In the genomic region with DNA sequence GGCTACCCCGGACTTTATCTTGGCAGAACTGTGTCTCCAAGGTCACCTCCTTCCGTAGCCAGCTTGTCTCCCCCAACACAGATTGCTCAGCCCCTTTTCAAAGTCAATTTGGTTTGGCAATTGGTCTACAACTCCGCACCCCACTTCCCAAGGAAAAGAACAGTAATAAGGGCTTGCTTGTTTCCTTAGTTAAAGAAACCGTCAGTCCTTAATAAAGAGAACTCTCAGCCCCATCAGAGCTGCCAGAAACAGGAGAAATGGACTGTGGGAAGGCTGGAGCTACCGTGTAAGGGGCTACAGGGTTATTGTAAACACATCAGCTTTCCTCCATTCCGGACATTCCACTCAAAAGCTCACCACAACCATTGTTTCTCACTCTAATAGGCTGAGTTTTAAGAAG, we compare ENCODE assay signal across 21 mouse cellular contexts. TPM values are rescaled to one million over a fixed set of nuclear protein-coding genes. Genes with fewer than 3 reads are reported as not detected.
A peak's percentile ranks its signal among the peaks of the same experiment; 100 is the strongest.
DNase-seq lines count a peak whose midpoint lies in the region; ATAC-seq and TF ChIP-seq lines count a peak whose summit lies in the region.
"Had no signal": no experiment of that assay in that cellular context is flagged by ENCODE, and none has a peak within 500 bp of the region (broad histone marks: within the 10 kb centered on the region; RNA-seq: fewer than 3 reads in every experiment).

No protein-coding gene starts in this region.

- H3K9me3 ChIP-seq in neural tube, embryonic 15.5 days (replicated peaks) = no peaks in the 10 kb centered on the region
- H3K9me3 ChIP-seq: embryonic facial prominence, embryonic 13.5 days; intestine, embryonic 15.5 days; liver, embryonic 13.5 days; neural tube, embryonic 12.5 days had no signal

- ATAC-seq in neural tube, embryonic 15.5 days (ENCODE audit: low FRiP score) = no peak
- ATAC-seq: intestine, embryonic 15.5 days had no signal

- TF ChIP-seq POLR2A in testis, adult 2 months (IDR thresholded peaks at IDR 0.05; ENCODE audit: control insufficient read depth, low read depth, low read length) = no peak

- no peaks in the 10 kb centered on the region for H3K36me3 ChIP-seq in testis, adult 2 months (ENCODE audit: control insufficient read depth, insufficient read depth, low read length)
- no peaks in the 10 kb centered on the region for H3K36me3 ChIP-seq in neural tube, embryonic 15.5 days
- H3K36me3 ChIP-seq: embryonic facial prominence, embryonic 13.5 days; intestine, embryonic 15.5 days; liver, embryonic 13.5 days; neural tube, embryonic 12.5 days had no signal

- H3K4me3 ChIP-seq in testis, adult 2 months (ENCODE audit: control insufficient read depth, low read depth, low read length) = no peak overlapping the region
- peak overlapping the region; percentile 45; the same call in 1 of the 2 replicates for H3K4me3 ChIP-seq in neural tube, embryonic 15.5 days (replicated peaks)
- no peak overlapping the region for H3K4me3 ChIP-seq in gastrocnemius, adult 2 months
- H3K4me3 ChIP-seq: embryonic facial prominence, embryonic 13.5 days; intestine, embryonic 15.5 days; liver, embryonic 13.5 days; neural tube, embryonic 12.5 days had no signal

- H3K4me2 ChIP-seq in neural tube, embryonic 15.5 days = peak overlapping the region; percentile 88
- H3K4me2 ChIP-seq: embryonic facial prominence, embryonic 13.5 days; intestine, embryonic 15.5 days; liver, embryonic 13.5 days had no signal

- peak; percentile 41 for DNase-seq in cerebellum, adult 9-11 months
- DNase-seq in cerebellum, postnatal 4 days (ENCODE audit: low spot score in 2 of 2) = no peak
- DNase-seq in layer of hippocampus, adult 9-11 months = peak; percentile 39
- DNase-seq in layer of hippocampus, postnatal 25 days (ENCODE audit: extremely low spot score in 1 of 2, low spot score in 1 of 2) = no peak
- no peak for DNase-seq in testis, postnatal 10 days (ENCODE audit: low spot score)
- no peak for DNase-seq in gastrocnemius, adult 2 months
- DNase-seq: adrenal gland, adult 2 months; cerebellum, postnatal 36 days; heart, adult 11 months; kidney, postnatal 36 days; liver, embryonic 13.5 days; lung, postnatal 14 days; retina, postnatal 1 day; thymus, adult 18-20 months had no signal

- intact Hi-C loops in gastrocnemius, adult 2 months (cut with DNase I) = no loop called here

- H3K27me3 ChIP-seq in testis, adult 2 months (ENCODE audit: control insufficient read depth, insufficient read depth, low read length) = no peaks in the 10 kb centered on the region
- H3K27me3 ChIP-seq in neural tube, embryonic 15.5 days (replicated peaks) = no peaks in the 10 kb centered on the region; the same call in 1 of the 2 replicates
- H3K27me3 ChIP-seq: intestine, embryonic 15.5 days had no signal

- WGBS in neural tube, embryonic 15.5 days = 42% methylated on average over 6 of the region's 6 CpGs

- H3K4me1 ChIP-seq in testis, adult 2 months (ENCODE audit: control insufficient read depth, insufficient read depth, low read length) = peaks cover 8% of the 10 kb centered on the region
- peaks cover 22% of the 10 kb centered on the region for H3K4me1 ChIP-seq in neural tube, embryonic 15.5 days

- no peak for TF ChIP-seq CTCF in testis, adult 2 months (IDR thresholded peaks at IDR 0.05; ENCODE audit: control insufficient read depth, insufficient read depth, insufficient replicate concordance, low read depth, low read length)
- no peak for TF ChIP-seq CTCF in gastrocnemius, adult 2 months (IDR thresholded peaks at IDR 0.05)

- no peak overlapping the region for H3K9ac ChIP-seq in neural tube, embryonic 15.5 days (replicated peaks)
- H3K9ac ChIP-seq: embryonic facial prominence, embryonic 13.5 days; intestine, embryonic 15.5 days; liver, embryonic 13.5 days; neural tube, embryonic 12.5 days had no signal

- peak overlapping the region; percentile 20; the same call in 1 of the 2 replicates for H3K27ac ChIP-seq in testis, adult 2 months (ENCODE audit: control insufficient read depth, insufficient read depth, low read depth, low read length)
- H3K27ac ChIP-seq in neural tube, embryonic 15.5 days (replicated peaks) = peak overlapping the region; percentile 78
- no peak overlapping the region for H3K27ac ChIP-seq in gastrocnemius, adult 2 months
- H3K27ac ChIP-seq: embryonic facial prominence, embryonic 13.5 days; intestine, embryonic 15.5 days; liver, embryonic 13.5 days; neural tube, embryonic 12.5 days had no signal

RNA-seq across cellular contexts. Expression of gene Mt3, which starts 2.1 kb away (rescaled TPM):
- 1,000 to 10,000 TPM; 1,168 to 1,277 TPM for total RNA-seq in layer of hippocampus, postnatal 25 days (2021)
- 6.3 and 9.4 TPM in 2 replicates for polyA plus RNA-seq in testis, adult 2 months (2012; rRNA removed)
- 244 and 279 TPM in 2 replicates for polyA plus RNA-seq in neural tube, embryonic 15.5 days (2015; fragmentation: Nextera tagmentation; extraction: Ambion mirVana)
- 1 to 10 TPM; 1.6 to 2.7 TPM for total RNA-seq in gastrocnemius, adult 2 months (2021)

RNA-seq across cellular contexts. Expression of gene Mt4, which starts 17.5 kb away (rescaled TPM):
- not detected for total RNA-seq in layer of hippocampus, postnatal 25 days (2021)
- polyA plus RNA-seq in testis, adult 2 months (2012; rRNA removed) = not detected in 2 replicates
- not detected in 2 replicates for polyA plus RNA-seq in neural tube, embryonic 15.5 days (2015; fragmentation: Nextera tagmentation; extraction: Ambion mirVana)
- not detected for total RNA-seq in gastrocnemius, adult 2 months (2021)
- total RNA-seq: adrenal gland, adult 2 months; left cerebral cortex, postnatal 14 days had no signal
- polyA plus RNA-seq: adrenal gland, adult 2 months; embryonic facial prominence, embryonic 13.5 days; heart, postnatal 0 days; neural tube, embryonic 12.5 days had no signal

RNA-seq across cellular contexts. Expression of gene Mt2, which starts 17.9 kb away (rescaled TPM):
- 100 to 1,000 TPM; 381 to 701 TPM for total RNA-seq in layer of hippocampus, postnatal 25 days (2021)
- 232 and 277 TPM in 2 replicates for polyA plus RNA-seq in testis, adult 2 months (2012; rRNA removed)
- 32.8 and 40.2 TPM in 2 replicates for polyA plus RNA-seq in neural tube, embryonic 15.5 days (2015; fragmentation: Nextera tagmentation; extraction: Ambion mirVana)
- total RNA-seq in gastrocnemius, adult 2 months (2021) = 100 to 1,000 TPM; 103 to 148 TPM

RNA-seq across cellular contexts. Expression of gene Mt1, which starts 24.3 kb away (rescaled TPM):
- 100 to 1,000 TPM; 584 to 804 TPM for total RNA-seq in layer of hippocampus, postnatal 25 days (2021)
- polyA plus RNA-seq in testis, adult 2 months (2012; rRNA removed) = 1,753 and 1,911 TPM in 2 replicates
- polyA plus RNA-seq in neural tube, embryonic 15.5 days (2015; fragmentation: Nextera tagmentation; extraction: Ambion mirVana) = 119 and 160 TPM in 2 replicates
- total RNA-seq in gastrocnemius, adult 2 months (2021) = 100 to 1,000 TPM; 120 to 127 TPM

RNA-seq across cellular contexts. Expression of gene Bbs2, which starts 55.8 kb away (rescaled TPM):
- total RNA-seq in layer of hippocampus, postnatal 25 days (2021) = 10 to 100 TPM; 19.6 to 24.4 TPM
- polyA plus RNA-seq in testis, adult 2 months (2012; rRNA removed) = 38.0 and 39.9 TPM in 2 replicates
- polyA plus RNA-seq in neural tube, embryonic 15.5 days (2015; fragmentation: Nextera tagmentation; extraction: Ambion mirVana) = 19.6 and 19.9 TPM in 2 replicates
- 1 to 10 TPM; 2.5 to 4.6 TPM for total RNA-seq in gastrocnemius, adult 2 months (2021)

Comparison
In these comparisons a context has a peak if more than half of its experiments do, and no peak if none do; other contexts are left out.
1. DNase-seq: peak in cerebellum, adult 9-11 months (single experiment) and layer of hippocampus, adult 9-11 months (single experiment); none in cerebellum, postnatal 4 days (0 of 2), layer of hippocampus, postnatal 25 days (0 of 2), testis, postnatal 10 days (single experiment) and gastrocnemius, adult 2 months (single experiment).
2. RNA of gene Mt3, which starts 2.1 kb away (total RNA-seq): 1,168 to 1,277 TPM in layer of hippocampus, postnatal 25 days; 1.6 to 2.7 TPM in gastrocnemius, adult 2 months; every median in the first group is over 100 times any median in the second.